Mouse (Mus musculus) megakaryocyte, embryonic 14.5 days (primary cell): ENCODE data around the gene Jakmip3.

Source experiments
- FLI1 ChIP-seq: IDR thresholded peaks from 2 replicates; pipeline ENCODE4 v1.6.1; 2012; ENCODE audit warnings: low read length, inconsistent platforms, mixed read lengths
- GATA1 ChIP-seq: IDR thresholded peaks from 3 replicates; pipeline ENCODE4 v1.6.1; 2012; ENCODE audit warnings: mixed read lengths, low read length, inconsistent platforms, borderline replicate concordance

DNA sequence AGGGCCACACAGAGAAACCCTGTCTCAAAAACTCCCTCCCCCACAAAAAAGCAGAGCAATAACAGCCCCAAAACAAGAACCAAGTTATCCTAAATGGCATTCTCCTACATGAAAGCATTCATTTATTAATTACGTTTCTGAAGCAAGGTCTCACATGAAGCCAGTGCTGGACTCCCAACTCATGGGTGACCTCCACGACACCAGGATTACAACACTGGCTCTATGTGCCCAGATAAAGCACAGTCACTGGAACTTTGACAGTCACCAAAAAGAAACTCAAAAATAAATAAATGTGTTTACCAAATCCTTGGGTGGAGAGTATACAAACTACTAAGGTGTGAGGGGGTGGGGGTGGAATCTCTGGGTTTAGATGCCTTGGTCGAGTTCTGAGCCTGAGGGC is 26.9 kb upstream of the Jakmip3 start:
- TF ChIP-seq FLI1: no peak
- TF ChIP-seq GATA1: no peak
